Mouse (Mus musculus) embryonic facial prominence, embryonic 13.5 days (tissue): ENCODE measurements around the gene Prpf18. TPM values are rescaled to one million over a fixed set of nuclear protein-coding genes. Genes with fewer than 3 reads are reported as not detected.
A peak's percentile ranks its signal among the peaks of the same experiment; 100 is the strongest.
"Not testable (repeated sequence)": the region's sequence is repeated elsewhere in the genome, so short reads cannot be mapped to it uniquely, and the experiment has no call there.

ENCODE experiments used
- ATAC-seq: fragments of 200-750 bp; cut with Nextera tagmentation; 2 replicates; pipeline ENCODE4 v1.8.0; 2017; ENCODE audit warnings: low read depth; ENCODE audit not compliant: insufficient number of reproducible peaks, insufficient read depth, low FRiP score, low TSS enrichment
- H3K27ac ChIP-seq: fragments of 300-500 bp; sonication (generic); 2 replicates; pipeline ENCODE4 v1.5.1; 2015; ENCODE audit warnings: moderate library complexity, mild to moderate bottlenecking, inconsistent platforms
- H3K27me3 ChIP-seq: fragments of 300-500 bp; sonication (generic); 2 replicates; pipeline ENCODE4 v1.6.1; 2015; ENCODE audit warnings: mild to moderate bottlenecking, inconsistent platforms
- H3K36me3 ChIP-seq: fragments of 300-500 bp; sonication (generic); 2 replicates; pipeline ENCODE4 v1.6.1; 2015; ENCODE audit warnings: mild to moderate bottlenecking, inconsistent platforms
- H3K4me1 ChIP-seq: fragments of 300-500 bp; sonication (generic); 2 replicates; pipeline ENCODE4 v1.6.1; 2015; ENCODE audit warnings: inconsistent platforms
- H3K4me2 ChIP-seq: fragments of 300-500 bp; sonication (generic); 2 replicates; pipeline ENCODE4 v1.6.1; 2015; ENCODE audit warnings: moderate library complexity, mild to moderate bottlenecking, inconsistent platforms
- H3K4me3 ChIP-seq: fragments of 300-500 bp; sonication (generic); 2 replicates; pipeline ENCODE4 v1.5.1; 2015; ENCODE audit warnings: mild to moderate bottlenecking, inconsistent platforms
- H3K9ac ChIP-seq: fragments of 300-500 bp; sonication (generic); 2 replicates; pipeline ENCODE4 v1.6.1; 2015; ENCODE audit warnings: mild to moderate bottlenecking, inconsistent platforms
- H3K9me3 ChIP-seq: fragments of 300-500 bp; sonication (generic); 2 replicates; pipeline ENCODE4 v1.6.1; 2016; ENCODE audit warnings: inconsistent platforms
- WGBS: fragments of 180-500 bp; shearing (Covaris S2); methylation state at CpG from one replicate; pipeline ENCODE4 v1.1.7; 2015; ENCODE audit warnings: mixed read lengths; 5-methylcytosine and 5-hydroxymethylcytosine counted together
- polyA plus RNA-seq: library from polyadenylated mRNA; unstranded; fragments of >200 nt; fragmentation: Nextera tagmentation; extraction: Ambion mirVana; gene quantifications from 2 replicates; pipeline ENCODE4 v1.2.1, GENCODE M21; 2015

Prpf18 gene
- polyA plus RNA-seq, 1 experiment from 2014 or later = 38.4 TPM

- H3K27ac ChIP-seq = no peak overlapping the region
- no peak overlapping the region for H3K4me3 ChIP-seq
- no peak overlapping the region for H3K9ac ChIP-seq
- no peak for ATAC-seq
- no peaks in the 10 kb centered on the region for H3K27me3 ChIP-seq
- 97% methylated on average over 10 of the region's 10 CpGs for WGBS
- H3K4me1 ChIP-seq = peaks cover 8% of the 10 kb centered on the region
- H3K4me2 ChIP-seq = no peak overlapping the region
- peaks cover 69% of the 10 kb centered on the region for H3K36me3 ChIP-seq
- no peaks in the 10 kb centered on the region for H3K9me3 ChIP-seq
Observed at GRCm38 (mm10) chr2:4630197-4630835, 21.6 kb downstream of the Prpf18 start.

- no peaks in the 10 kb centered on the region for H3K27me3 ChIP-seq
- H3K9ac ChIP-seq = no peak overlapping the region
- H3K4me2 ChIP-seq = no peak overlapping the region
- peaks cover under 1% of the 10 kb centered on the region; the same call in 1 of the 2 replicates for H3K4me1 ChIP-seq
- H3K36me3 ChIP-seq = peaks cover 63% of the 10 kb centered on the region
- H3K27ac ChIP-seq = no peak overlapping the region
- no peak overlapping the region for H3K4me3 ChIP-seq
- no peaks in the 10 kb centered on the region for H3K9me3 ChIP-seq
- no peak for ATAC-seq
- WGBS = 89% methylated on average over 11 of the region's 11 CpGs
Observed at GRCm38 (mm10) chr2:4629470-4629869, 22.4 kb downstream of the Prpf18 start.

GRCm38 (mm10) chr2:4628920-4629319 lies 23.0 kb downstream of the Prpf18 start:
- H3K9ac ChIP-seq = no peak overlapping the region
- H3K27ac ChIP-seq = no peak overlapping the region
- H3K27me3 ChIP-seq = no peaks in the 10 kb centered on the region
- no peak for ATAC-seq
- WGBS = 95% methylated on average over 2 of the region's 2 CpGs
- H3K36me3 ChIP-seq = peaks cover 63% of the 10 kb centered on the region
- no peak overlapping the region for H3K4me3 ChIP-seq
- H3K9me3 ChIP-seq = no peaks in the 10 kb centered on the region
- H3K4me1 ChIP-seq = no peaks in the 10 kb centered on the region
- H3K4me2 ChIP-seq = no peak overlapping the region

GRCm38 (mm10) chr2:4626911-4627310 lies 25.0 kb downstream of the Prpf18 start:
- H3K27me3 ChIP-seq = no peaks in the 10 kb centered on the region
- H3K36me3 ChIP-seq = peaks cover 62% of the 10 kb centered on the region
- H3K4me1 ChIP-seq = no peaks in the 10 kb centered on the region
- no peaks in the 10 kb centered on the region for H3K9me3 ChIP-seq
- 91% methylated on average over 3 of the region's 3 CpGs for WGBS
- H3K4me3 ChIP-seq = no peak overlapping the region
- H3K9ac ChIP-seq = no peak overlapping the region
- no peak overlapping the region for H3K27ac ChIP-seq
- H3K4me2 ChIP-seq = no peak overlapping the region
- ATAC-seq = no peak

GRCm38 (mm10) chr2:4621471-4621985 lies 30.4 kb downstream of the Prpf18 start:
- H3K4me1 ChIP-seq = peaks cover 21% of the 10 kb centered on the region
- no peak overlapping the region for H3K9ac ChIP-seq
- 71% methylated on average over 3 of the region's 3 CpGs for WGBS
- H3K9me3 ChIP-seq = no peaks in the 10 kb centered on the region
- ATAC-seq = no peak
- H3K4me3 ChIP-seq = no peak overlapping the region
- H3K36me3 ChIP-seq = peaks cover 32% of the 10 kb centered on the region
- H3K27me3 ChIP-seq = no peaks in the 10 kb centered on the region
- no peak overlapping the region for H3K4me2 ChIP-seq
- peak overlapping the region; percentile 84 for H3K27ac ChIP-seq

- no peak overlapping the region for H3K4me2 ChIP-seq
- H3K27ac ChIP-seq = peak overlapping the region; percentile 84
- no peak overlapping the region for H3K4me3 ChIP-seq
- H3K9ac ChIP-seq = no peak overlapping the region
- peaks cover 26% of the 10 kb centered on the region for H3K36me3 ChIP-seq
- H3K27me3 ChIP-seq = no peaks in the 10 kb centered on the region
- peaks cover 21% of the 10 kb centered on the region for H3K4me1 ChIP-seq
- no peaks in the 10 kb centered on the region for H3K9me3 ChIP-seq
- WGBS = 44% methylated on average over 12 of the region's 12 CpGs
- 0 out of 2 replicates have a peak, but pooled peaks have one; percentile 37 for ATAC-seq
Observed at GRCm38 (mm10) chr2:4620640-4621401, 31.1 kb downstream of the Prpf18 start.

- no peak for ATAC-seq
- Histone ChIP-seq H3K27me3 (no peaks in the 10 kb centered on the region), H3K4me2 (no peak overlapping the region), H3K27ac (peak overlapping the region; percentile 84), H3K4me1 (peaks cover 21% of the 10 kb centered on the region), H3K9me3 (no peaks in the 10 kb centered on the region), H3K4me3 (no peak overlapping the region), H3K36me3 (peaks cover 30% of the 10 kb centered on the region), H3K9ac (no peak overlapping the region)
- 63% methylated on average over 6 of the region's 6 CpGs for WGBS
Observed at GRCm38 (mm10) chr2:4619893-4620593, 31.9 kb downstream of the Prpf18 start.

GRCm38 (mm10) chr2:4619126-4619525 lies 32.8 kb downstream of the Prpf18 start:
- H3K27me3 ChIP-seq, H3K9ac ChIP-seq, H3K9me3 ChIP-seq, H3K4me2 ChIP-seq, ATAC-seq, H3K4me3 ChIP-seq, H3K27ac ChIP-seq: not testable (repeated sequence)
- Histone ChIP-seq H3K36me3 (peaks cover 24% of the 10 kb centered on the region), H3K4me1 (peaks cover 21% of the 10 kb centered on the region)

- Histone ChIP-seq H3K9me3 (no peaks in the 10 kb centered on the region), H3K4me2 (no peak overlapping the region), H3K27me3 (no peaks in the 10 kb centered on the region), H3K9ac (no peak overlapping the region), H3K4me1 (peaks cover 21% of the 10 kb centered on the region), H3K27ac (no peak overlapping the region), H3K36me3 (peaks cover 25% of the 10 kb centered on the region), H3K4me3 (no peak overlapping the region)
- no peak for ATAC-seq
- WGBS = 84% methylated on average over 4 of the region's 4 CpGs
Observed at GRCm38 (mm10) chr2:4616995-4617394, 34.9 kb downstream of the Prpf18 start.

- Histone ChIP-seq H3K27me3 (no peaks in the 10 kb centered on the region), H3K36me3 (peaks cover 39% of the 10 kb centered on the region), H3K9ac (no peak overlapping the region), H3K4me1 (peaks cover 3% of the 10 kb centered on the region; the same call in 1 of the 2 replicates), H3K4me3 (no peak overlapping the region), H3K27ac (no peak overlapping the region), H3K9me3 (no peaks in the 10 kb centered on the region), H3K4me2 (no peak overlapping the region)
- ATAC-seq = no peak
- WGBS = 89% methylated on average over 2 of the region's 2 CpGs
Observed at GRCm38 (mm10) chr2:4615014-4615546, 36.8 kb downstream of the Prpf18 start.

- ATAC-seq, H3K4me2 ChIP-seq, H3K4me1 ChIP-seq, H3K27me3 ChIP-seq, H3K9me3 ChIP-seq, H3K27ac ChIP-seq, H3K4me3 ChIP-seq, H3K9ac ChIP-seq: not testable (repeated sequence)
- 56% methylated on average over 6 of the region's 6 CpGs for WGBS
- peaks cover 45% of the 10 kb centered on the region for H3K36me3 ChIP-seq
Observed at GRCm38 (mm10) chr2:4614276-4614929, 37.5 kb downstream of the Prpf18 start.
